Mouse (Mus musculus): ENCODE results near the gene Arid1b. TPM values are rescaled to one million over a fixed set of nuclear protein-coding genes. Genes with fewer than 3 reads are reported as not detected.
A peak's percentile ranks its signal among the peaks of the same experiment; 100 is the strongest.

The Arid1b gene
- total and polyA plus RNA-seq, 3 experiments: 11.8 to 27.8 (median 26.8) TPM

- peak in 1 of 2 experiments; percentile 11 for DNase-seq
- no peaks in the 10 kb centered on the region for H3K36me3 ChIP-seq (ENCODE audit: control insufficient read depth, insufficient read depth, low read length)
- H3K9ac ChIP-seq (ENCODE audit: low read depth, low read length): no peak overlapping the region
- WGBS: 69% methylated on average over 9 of the region's 9 CpGs
- intact Hi-C loops (cut with DNase I): no loop called here
- H3K4me1 ChIP-seq (ENCODE audit: control insufficient read depth, insufficient read depth, low read length): peaks cover 26% of the 10 kb centered on the region
- no peak overlapping the region for H3K4me3 ChIP-seq
- TF ChIP-seq POLR2A (IDR thresholded peaks at IDR 0.05; ENCODE audit: insufficient read depth, low read depth, low read length): no peak
- TF ChIP-seq EP300 (IDR thresholded peaks at IDR 0.05; ENCODE audit: insufficient read depth, low read depth, low read length): no peak
- no peak for TF ChIP-seq CTCF (IDR thresholded peaks at IDR 0.05)
- no peak overlapping the region for H3K27ac ChIP-seq
- no peaks in the 10 kb centered on the region for H3K27me3 ChIP-seq (ENCODE audit: control insufficient read depth, insufficient read depth, low read length)
- H3K79me2 ChIP-seq (replicated peaks; ENCODE audit: control insufficient read depth, insufficient read depth, low read length): peaks cover 19% of the 10 kb centered on the region
These were observed 27.9 kb downstream of the Arid1b start for GRCm38 (mm10) chr17:5022019-5022544.

GRCm38 (mm10) chr17:5023745-5024144 lies 29.6 kb downstream of the Arid1b start:
- intact Hi-C loops (cut with DNase I): no loop called here
- Histone ChIP-seq H3K9ac (ENCODE audit: low read depth, low read length) (no peak overlapping the region), H3K79me2 (replicated peaks; ENCODE audit: control insufficient read depth, insufficient read depth, low read length) (peaks cover 25% of the 10 kb centered on the region), H3K4me3 (no peak overlapping the region), H3K36me3 (ENCODE audit: control insufficient read depth, insufficient read depth, low read length) (no peaks in the 10 kb centered on the region), H3K27ac (no peak overlapping the region), H3K27me3 (ENCODE audit: control insufficient read depth, insufficient read depth, low read length) (no peaks in the 10 kb centered on the region), H3K4me1 (ENCODE audit: control insufficient read depth, insufficient read depth, low read length) (peaks cover 24% of the 10 kb centered on the region)
- no peak for DNase-seq
- WGBS: 72% methylated on average over 10 of the region's 10 CpGs
- TF ChIP-seq POLR2A (IDR thresholded peaks at IDR 0.05; ENCODE audit: insufficient read depth, low read depth, low read length) (no peak), CTCF (IDR thresholded peaks at IDR 0.05) (no peak), EP300 (IDR thresholded peaks at IDR 0.05; ENCODE audit: insufficient read depth, low read depth, low read length) (no peak)

- intact Hi-C loops (cut with DNase I): no loop called here
- no peaks in the 10 kb centered on the region for H3K36me3 ChIP-seq (ENCODE audit: control insufficient read depth, insufficient read depth, low read length)
- H3K4me1 ChIP-seq (ENCODE audit: control insufficient read depth, insufficient read depth, low read length): peaks cover 27% of the 10 kb centered on the region
- no peak overlapping the region for H3K27ac ChIP-seq
- H3K4me3 ChIP-seq: no peak overlapping the region
- DNase-seq: no peak
- H3K79me2 ChIP-seq (replicated peaks; ENCODE audit: control insufficient read depth, insufficient read depth, low read length): peaks cover 18% of the 10 kb centered on the region
- no peak overlapping the region for H3K9ac ChIP-seq (ENCODE audit: low read depth, low read length)
- no peaks in the 10 kb centered on the region for H3K27me3 ChIP-seq (ENCODE audit: control insufficient read depth, insufficient read depth, low read length)
- 86% methylated on average over 1 of the region's 1 CpGs for WGBS
- TF ChIP-seq CTCF (IDR thresholded peaks at IDR 0.05) (no peak), EP300 (IDR thresholded peaks at IDR 0.05; ENCODE audit: insufficient read depth, low read depth, low read length) (no peak), POLR2A (IDR thresholded peaks at IDR 0.05; ENCODE audit: insufficient read depth, low read depth, low read length) (no peak)
These were observed 31.3 kb downstream of the Arid1b start for GRCm38 (mm10) chr17:5025400-5025799.

- H3K27ac ChIP-seq: no peak overlapping the region
- peaks cover 23% of the 10 kb centered on the region for H3K4me1 ChIP-seq (ENCODE audit: control insufficient read depth, insufficient read depth, low read length)
- TF ChIP-seq CTCF (IDR thresholded peaks at IDR 0.05): peak; percentile 52
- TF ChIP-seq POLR2A (IDR thresholded peaks at IDR 0.05; ENCODE audit: insufficient read depth, low read depth, low read length): no peak
- no peak for TF ChIP-seq EP300 (IDR thresholded peaks at IDR 0.05; ENCODE audit: insufficient read depth, low read depth, low read length)
- H3K27me3 ChIP-seq (ENCODE audit: control insufficient read depth, insufficient read depth, low read length): no peaks in the 10 kb centered on the region
- no peak for DNase-seq
- no peak overlapping the region for H3K4me3 ChIP-seq
- intact Hi-C loops (cut with DNase I): no loop called here
- H3K79me2 ChIP-seq (replicated peaks; ENCODE audit: control insufficient read depth, insufficient read depth, low read length): peaks cover 15% of the 10 kb centered on the region
- 67% methylated on average over 2 of the region's 2 CpGs for whole genome bisulfite sequencing
- no peaks in the 10 kb centered on the region for H3K36me3 ChIP-seq (ENCODE audit: control insufficient read depth, insufficient read depth, low read length)
- no peak overlapping the region for H3K9ac ChIP-seq (ENCODE audit: low read depth, low read length)
These were observed 32.4 kb downstream of the Arid1b start for GRCm38 (mm10) chr17:5026578-5026977.

DNA sequence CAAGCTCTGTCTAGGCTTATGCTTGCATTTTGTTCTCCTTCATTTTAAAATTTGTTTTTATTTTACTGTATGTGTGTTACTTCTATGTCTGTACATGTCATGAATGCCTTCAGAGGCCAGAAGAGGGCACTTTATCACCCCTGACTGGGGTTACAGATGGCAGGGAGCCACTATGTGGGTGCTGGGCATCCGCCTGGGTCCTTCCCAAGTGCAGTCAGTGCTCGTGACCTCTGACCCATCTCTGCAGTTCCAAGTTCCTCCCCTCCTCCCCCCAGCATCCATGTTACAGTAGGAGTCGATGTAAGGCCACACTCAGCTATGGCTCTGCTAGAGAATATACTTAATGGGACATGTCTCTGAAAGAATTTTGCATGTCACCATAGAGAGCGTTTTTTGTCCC lies 35.0 kb downstream of the Arid1b start:
- intact Hi-C loops (cut with DNase I): no loop called here
- peak; percentile 32 for TF ChIP-seq CTCF (IDR thresholded peaks at IDR 0.05)
- no peak for TF ChIP-seq EP300 (IDR thresholded peaks at IDR 0.05; ENCODE audit: insufficient read depth, low read depth, low read length)
- H3K4me1 ChIP-seq (ENCODE audit: control insufficient read depth, insufficient read depth, low read length): peaks cover 25% of the 10 kb centered on the region
- H3K27me3 ChIP-seq (ENCODE audit: control insufficient read depth, insufficient read depth, low read length): no peaks in the 10 kb centered on the region
- DNase-seq: no peak
- H3K79me2 ChIP-seq (replicated peaks; ENCODE audit: control insufficient read depth, insufficient read depth, low read length): peaks cover 15% of the 10 kb centered on the region
- H3K36me3 ChIP-seq (ENCODE audit: control insufficient read depth, insufficient read depth, low read length): 0 out of 2 replicates have a peak, but pooled peaks cover 2% of the 10 kb centered on the region
- no peak overlapping the region for H3K9ac ChIP-seq (ENCODE audit: low read depth, low read length)
- no peak overlapping the region for H3K4me3 ChIP-seq
- 82% methylated on average over 4 of the region's 4 CpGs for WGBS
- no peak overlapping the region for H3K27ac ChIP-seq

DNA sequence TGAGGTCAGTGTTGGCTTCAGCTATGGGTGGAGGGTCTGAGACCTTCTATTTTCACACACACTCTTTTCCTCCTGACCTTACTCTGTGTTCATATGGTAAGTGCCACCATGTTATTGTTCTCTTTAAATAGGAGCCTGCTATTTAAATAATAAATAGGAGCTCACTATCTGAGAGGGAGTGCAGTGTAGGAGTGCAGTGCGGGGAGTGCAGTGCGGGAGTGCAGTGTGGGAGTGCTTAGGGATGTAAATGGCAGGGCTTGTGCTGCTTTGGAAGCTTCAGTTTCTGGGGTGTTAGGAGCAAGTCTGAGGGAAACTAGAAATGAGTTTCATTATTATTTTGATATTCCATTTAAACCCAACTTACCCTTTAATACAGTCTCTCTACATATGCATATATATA lies 36.2 kb downstream of the Arid1b start:
- DNase-seq: no peak
- H3K4me3 ChIP-seq: no peak overlapping the region
- H3K27ac ChIP-seq: no peak overlapping the region
- H3K9ac ChIP-seq (ENCODE audit: low read depth, low read length): no peak overlapping the region
- no peaks in the 10 kb centered on the region for H3K27me3 ChIP-seq (ENCODE audit: control insufficient read depth, insufficient read depth, low read length)
- 0 out of 2 replicates have a peak, but pooled peaks cover 2% of the 10 kb centered on the region for H3K36me3 ChIP-seq (ENCODE audit: control insufficient read depth, insufficient read depth, low read length)
- TF ChIP-seq CTCF (IDR thresholded peaks at IDR 0.05) (no peak), POLR2A (IDR thresholded peaks at IDR 0.05; ENCODE audit: insufficient read depth, low read depth, low read length) (no peak), EP300 (IDR thresholded peaks at IDR 0.05; ENCODE audit: insufficient read depth, low read depth, low read length) (no peak)
- intact Hi-C loops (cut with DNase I): loop anchor here (5.0 kb wide), 1 partner anchor 33 kb away; no protein-coding TSS in a partner anchor
- peaks cover 22% of the 10 kb centered on the region for H3K4me1 ChIP-seq (ENCODE audit: control insufficient read depth, insufficient read depth, low read length)
- peaks cover 15% of the 10 kb centered on the region for H3K79me2 ChIP-seq (replicated peaks; ENCODE audit: control insufficient read depth, insufficient read depth, low read length)
- WGBS: 67% methylated on average over 2 of the region's 2 CpGs

Measured in heart, adult 2 months (tissue).